Mouse (Mus musculus): ENCODE results near the gene Kcmf1. TPM values are rescaled to one million over a fixed set of nuclear protein-coding genes. Genes with fewer than 3 reads are reported as not detected.

The Kcmf1 gene
- polyA plus RNA-seq, 1 experiment from 2014 or later, result 98.3 TPM

GRCm38 (mm10) chr6:72926755-72927482, 27.1 kb upstream of the Kcmf1 start:
- peak; percentile 71 for DNase-seq (ENCODE audit: low read depth, low spot score)
- no peak for TF ChIP-seq CTCF (IDR thresholded peaks at IDR 0.05)
- H3K27me3 ChIP-seq, result no peaks in the 10 kb centered on the region
- ATAC-seq, result peak; percentile 96
- CTCF ChIA-PET, result no interaction called here
- in situ Hi-C loops (cut with MboI; ENCODE audit: low pct_unique_long_range_greater_than_20kb), result no loop called here
- POLR2A ChIA-PET, result interaction anchor here (1.3 kb wide), 1 partner anchor 15 kb away, joined by 3 read pairs; no protein-coding TSS in a partner anchor

- in situ Hi-C loops (cut with MboI; ENCODE audit: low pct_unique_long_range_greater_than_20kb), result no loop called here
- ChIA-PET POLR2A (no interaction called here), CTCF (no interaction called here)
- no peak for TF ChIP-seq CTCF (IDR thresholded peaks at IDR 0.05)
- no peaks in the 10 kb centered on the region for H3K27me3 ChIP-seq
- no peak for DNase-seq (ENCODE audit: low read depth, low spot score)
- no peak for ATAC-seq
Observed at GRCm38 (mm10) chr6:72926031-72926430, 26.3 kb upstream of the Kcmf1 start.

- POLR2A ChIA-PET, result no interaction called here
Observed at GRCm38 (mm10) chr6:72923381-72923780, 23.6 kb upstream of the Kcmf1 start.

GRCm38 (mm10) chr6:72921081-72921480, 21.3 kb upstream of the Kcmf1 start:
- H3K27me3 ChIP-seq, result no peaks in the 10 kb centered on the region
- DNase-seq (ENCODE audit: low read depth, low spot score) (no peak), ATAC-seq (no peak)
- no peak for TF ChIP-seq CTCF (IDR thresholded peaks at IDR 0.05)
- in situ Hi-C loops (cut with MboI; ENCODE audit: low pct_unique_long_range_greater_than_20kb), result no loop called here
- POLR2A ChIA-PET, result interaction anchor here (0.5 kb wide), 1 partner anchor 89 kb away, joined by 4 read pairs; no protein-coding TSS in a partner anchor
- CTCF ChIA-PET, result no interaction called here

More at GRCm38 (mm10) chr6:72923381-72923780, 23.6 kb upstream of the Kcmf1 start:
- in situ Hi-C loops (cut with MboI; ENCODE audit: low pct_unique_long_range_greater_than_20kb), result no loop called here
- CTCF ChIA-PET, result interaction anchor here (1.2 kb wide), 1 partner anchor 17 kb away, joined by 3 read pairs; no protein-coding TSS in a partner anchor
- ATAC-seq, result no peak
- TF ChIP-seq CTCF (IDR thresholded peaks at IDR 0.05), result no peak
- H3K27me3 ChIP-seq, result no peaks in the 10 kb centered on the region
- DNase-seq (ENCODE audit: low read depth, low spot score), result no peak

GRCm38 (mm10) chr6:72918510-72919033, 18.8 kb upstream of the Kcmf1 start:
- TF ChIP-seq CTCF (IDR thresholded peaks at IDR 0.05), result no peak
- no peaks in the 10 kb centered on the region for H3K27me3 ChIP-seq
- DNase-seq (ENCODE audit: low read depth, low spot score), result no peak
- ChIA-PET POLR2A (interaction anchor here (0.6 kb wide), 1 partner anchor 54 kb away, joined by 4 read pairs; no protein-coding TSS in a partner anchor), CTCF (interaction anchor here (1.7 kb wide), 1 partner anchor 277 kb away, joined by 3 read pairs; no protein-coding TSS in a partner anchor)
- in situ Hi-C loops (cut with MboI; ENCODE audit: low pct_unique_long_range_greater_than_20kb), result no loop called here
- ATAC-seq, result no peak

GRCm38 (mm10) chr6:72916330-72916729, 16.6 kb upstream of the Kcmf1 start:
- ChIA-PET POLR2A (no interaction called here), CTCF (no interaction called here)
- DNase-seq (ENCODE audit: low read depth, low spot score), result no peak

GRCm38 (mm10) chr6:72914087-72914749, 14.4 kb upstream of the Kcmf1 start:
- in situ Hi-C loops (cut with MboI; ENCODE audit: low pct_unique_long_range_greater_than_20kb), result no loop called here
- CTCF ChIA-PET, result interaction anchor here (1.4 to 1.6 kb wide), 2 partner anchors 13 to 20 kb away, joined by 3 read pairs; no protein-coding TSS in a partner anchor
- POLR2A ChIA-PET, result no interaction called here

More at GRCm38 (mm10) chr6:72916330-72916729, 16.6 kb upstream of the Kcmf1 start:
- no peak for ATAC-seq
- no peaks in the 10 kb centered on the region for H3K27me3 ChIP-seq
- in situ Hi-C loops (cut with MboI; ENCODE audit: low pct_unique_long_range_greater_than_20kb), result no loop called here
- no peak for TF ChIP-seq CTCF (IDR thresholded peaks at IDR 0.05)

GRCm38 (mm10) chr6:72911261-72911660, 11.5 kb upstream of the Kcmf1 start:
- in situ Hi-C loops (cut with MboI; ENCODE audit: low pct_unique_long_range_greater_than_20kb), result no loop called here
- no peak for TF ChIP-seq CTCF (IDR thresholded peaks at IDR 0.05)
- CTCF ChIA-PET, result no interaction called here

More at GRCm38 (mm10) chr6:72914087-72914749, 14.4 kb upstream of the Kcmf1 start:
- H3K27me3 ChIP-seq, result no peaks in the 10 kb centered on the region
- ATAC-seq, result no peak
- no peak for DNase-seq (ENCODE audit: low read depth, low spot score)
- TF ChIP-seq CTCF (IDR thresholded peaks at IDR 0.05), result peak; percentile 9

GRCm38 (mm10) chr6:72902254-72902990, 2.6 kb upstream of the Kcmf1 start:
- DNase-seq (ENCODE audit: low read depth, low spot score) (no peak), ATAC-seq (no peak)
- peak; percentile 48 for TF ChIP-seq CTCF (IDR thresholded peaks at IDR 0.05)
- in situ Hi-C loops (cut with MboI; ENCODE audit: low pct_unique_long_range_greater_than_20kb), result no loop called here
- ChIA-PET CTCF (interaction anchor here (0.7 to 1.2 kb wide), 3 partner anchors 18 to 76 kb away, joined by 3 read pairs; no protein-coding TSS in a partner anchor), POLR2A (interaction anchor here (1.1 kb wide), 1 partner anchor 21 kb away, joined by 3 read pairs; no protein-coding TSS in a partner anchor)
- H3K27me3 ChIP-seq, result no peaks in the 10 kb centered on the region

More at GRCm38 (mm10) chr6:72911261-72911660, 11.5 kb upstream of the Kcmf1 start:
- no peak for DNase-seq (ENCODE audit: low read depth, low spot score)
- ATAC-seq, result no peak
- POLR2A ChIA-PET, result interaction anchor here (0.8 kb wide), 1 partner anchor 16 kb away, joined by 3 read pairs; no protein-coding TSS in a partner anchor
- no peaks in the 10 kb centered on the region for H3K27me3 ChIP-seq

GRCm38 (mm10) chr6:72900952-72901351, 1.2 kb upstream of the Kcmf1 start:
- no peak for TF ChIP-seq CTCF (IDR thresholded peaks at IDR 0.05)
- in situ Hi-C loops (cut with MboI; ENCODE audit: low pct_unique_long_range_greater_than_20kb), result no loop called here
- ATAC-seq (no peak), DNase-seq (ENCODE audit: low read depth, low spot score) (no peak)
- ChIA-PET POLR2A (interaction anchor here (1.1 kb wide), 1 partner anchor 19 kb away, joined by 3 read pairs; no protein-coding TSS in a partner anchor), CTCF (interaction anchor here (1.1 to 1.2 kb wide), 2 partner anchors 18 to 64 kb away, joined by 3 read pairs; no protein-coding TSS in a partner anchor)
- H3K27me3 ChIP-seq, result no peaks in the 10 kb centered on the region
